Mouse (Mus musculus) adrenal gland, postnatal 25 days (tissue): ENCODE results near the gene Psmg3. TPM values are rescaled to one million over a fixed set of nuclear protein-coding genes. Genes with fewer than 3 reads are reported as not detected.
A peak's percentile ranks its signal among the peaks of the same experiment; 100 is the strongest.

Experiments used
- DNase-seq: peaks from one replicate; pipeline ENCODE4 v3.0.0; 2021; ENCODE audit warnings: mixed read lengths
- total RNA-seq: library from RNA; stranded (reverse); gene quantifications from 2 replicates; pipeline ENCODE4 v1.2.3, GENCODE M21; 2021

Gene Psmg3
- total RNA-seq, 1 experiment from 2014 or later: 21.3 TPM

DNA sequence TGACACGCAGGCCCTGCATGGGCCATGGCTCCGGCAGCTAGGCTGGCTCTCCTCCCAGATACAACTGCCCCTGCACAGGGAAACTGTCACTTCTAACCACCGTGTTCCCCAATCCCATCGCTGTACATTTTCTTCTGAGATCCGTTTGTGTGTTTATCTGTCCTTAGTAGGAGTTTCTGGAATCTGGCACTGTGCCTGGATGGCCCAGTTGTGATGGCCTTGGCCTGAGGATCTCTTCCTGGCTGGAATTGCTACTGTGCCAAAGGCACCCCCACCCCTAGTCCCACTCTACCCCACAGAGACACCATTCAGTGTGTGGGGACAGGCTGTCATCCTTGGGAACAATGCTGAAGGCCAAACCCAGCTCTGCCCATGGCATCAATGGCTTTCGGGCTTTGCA is 10.7 kb downstream of the Psmg3 start:
- DNase-seq: peak; percentile 47

DNA sequence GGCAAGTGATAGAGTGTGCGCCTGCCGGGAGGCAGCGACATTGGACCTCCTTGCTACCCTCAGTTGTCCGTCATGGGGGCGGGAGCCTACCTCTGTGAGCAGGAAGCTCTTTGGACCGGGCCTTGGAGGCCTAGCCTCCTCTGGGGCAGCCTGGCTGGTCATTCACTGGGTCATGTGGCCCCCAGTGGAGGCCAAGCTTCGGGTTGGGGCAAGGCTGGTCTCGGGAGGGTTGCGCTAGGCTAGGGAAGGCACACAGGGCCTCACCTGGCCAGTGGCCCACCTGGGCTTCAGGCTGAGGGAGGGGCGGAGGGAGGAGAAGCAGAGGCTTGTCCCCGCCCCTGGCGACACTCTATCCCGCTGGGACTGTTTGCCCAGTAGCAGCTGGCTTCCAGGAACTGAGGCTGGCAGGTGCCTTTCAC is 12.7 kb downstream of the Psmg3 start:
- no peak for DNase-seq

DNA sequence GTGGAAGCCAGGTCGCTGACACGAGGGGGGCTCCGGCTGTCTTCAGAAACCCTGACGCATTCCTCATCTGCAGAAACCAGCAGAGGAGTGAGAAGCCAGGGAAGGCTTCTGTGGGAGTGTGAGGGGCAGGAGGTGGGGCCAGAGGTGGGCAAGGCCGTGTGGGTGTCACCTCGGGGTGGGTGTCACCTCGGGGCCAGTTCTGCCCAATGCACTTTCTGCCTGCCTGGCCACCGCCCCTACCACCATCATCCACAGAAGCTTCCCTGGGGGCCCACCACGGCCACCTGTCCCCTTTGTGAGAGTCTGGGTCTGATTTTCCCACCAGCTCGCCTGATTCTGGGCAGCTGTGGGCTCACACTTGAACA is 13.6 kb downstream of the Psmg3 start:
- DNase-seq: no peak

DNA sequence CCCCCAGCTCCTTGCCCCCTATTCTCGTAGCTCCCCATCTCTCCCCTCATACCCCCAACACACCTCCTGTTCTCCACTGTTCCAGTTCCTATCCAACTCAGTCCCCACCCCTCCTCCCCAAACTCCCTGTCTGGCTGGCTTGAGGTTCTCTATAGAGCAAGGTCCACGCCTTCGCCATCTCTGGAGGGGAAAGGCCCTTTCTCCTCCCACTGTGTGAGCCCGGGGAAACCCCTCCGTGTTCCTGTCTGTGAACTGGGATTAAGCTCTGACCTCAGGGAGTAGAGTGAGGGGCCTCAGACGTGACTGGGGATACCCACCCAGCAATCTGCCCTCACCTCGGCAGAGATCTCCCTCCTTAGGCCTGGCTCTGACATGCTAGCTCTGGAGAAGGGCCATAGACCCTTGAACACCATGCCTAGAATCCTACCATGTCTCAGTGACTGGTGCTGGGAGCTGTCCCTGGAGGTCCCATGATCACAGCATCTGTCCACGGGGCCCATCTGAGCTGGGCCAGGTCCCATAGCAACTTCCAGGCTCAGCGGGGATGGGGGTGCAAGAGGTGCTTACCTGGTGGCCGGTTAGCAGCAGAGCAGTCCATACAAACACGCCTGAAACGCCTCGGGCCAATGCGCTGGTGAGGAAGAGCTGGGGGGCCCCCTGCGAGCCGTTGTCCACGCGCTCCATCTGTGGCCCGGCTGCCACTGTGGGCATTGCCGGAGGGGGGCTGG is 14.1 kb downstream of the Psmg3 start:
- no peak for DNase-seq

DNA sequence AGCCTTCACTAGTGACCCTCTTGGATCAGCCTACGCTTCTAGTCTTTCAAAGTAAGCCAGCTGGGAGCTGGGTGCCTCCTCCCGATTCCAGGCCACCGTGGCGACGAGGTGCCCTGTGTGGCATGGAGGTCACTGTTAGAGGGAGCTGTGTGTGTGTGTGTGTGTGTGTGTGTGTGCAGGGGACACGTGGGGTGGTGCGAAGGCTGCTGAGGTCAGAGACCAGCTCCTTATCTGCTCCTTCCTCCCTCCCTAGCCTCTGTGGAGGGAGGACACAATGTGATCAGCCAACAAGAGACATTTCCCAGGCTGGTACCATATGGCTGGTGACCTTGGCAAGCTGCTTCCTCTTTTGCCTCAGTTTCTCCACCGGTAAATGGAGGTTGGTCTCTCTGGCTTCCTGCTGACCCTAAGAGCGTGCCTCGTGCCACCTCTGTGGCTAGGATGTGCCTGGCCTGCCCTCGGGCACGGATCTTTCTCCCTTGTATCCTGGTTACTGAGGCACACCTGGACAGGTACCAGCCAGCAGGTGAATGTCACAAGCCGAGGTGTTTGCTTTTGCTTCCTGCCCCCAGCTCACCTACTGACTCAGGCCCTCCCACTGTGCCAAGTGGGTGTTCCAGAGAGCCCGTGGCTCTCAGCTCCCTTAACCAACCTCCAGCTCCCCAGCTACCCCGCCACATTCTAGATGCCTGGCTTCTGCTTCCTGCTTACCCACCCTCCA is 14.8 kb downstream of the Psmg3 start:
- no peak for DNase-seq

DNA sequence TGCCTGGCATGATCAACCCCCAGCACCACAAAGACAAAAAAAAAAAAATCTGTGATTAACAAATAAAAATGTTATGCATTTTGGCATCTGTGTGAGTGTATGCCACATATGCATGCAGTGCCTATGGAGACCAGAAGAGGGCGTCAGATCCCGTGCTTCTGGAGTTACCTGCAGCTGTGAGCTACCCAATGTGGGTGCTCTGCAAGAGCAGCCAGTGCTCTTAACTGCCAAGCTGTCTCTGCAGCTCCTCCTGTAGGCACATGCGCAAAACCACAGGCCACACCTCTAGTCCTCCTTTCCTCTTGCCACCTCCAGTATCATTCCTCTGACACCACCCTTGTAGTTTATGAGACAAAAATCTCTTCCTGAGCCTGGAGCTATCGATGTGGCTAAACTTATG is 17.3 kb downstream of the Psmg3 start:
- no peak for DNase-seq

DNA sequence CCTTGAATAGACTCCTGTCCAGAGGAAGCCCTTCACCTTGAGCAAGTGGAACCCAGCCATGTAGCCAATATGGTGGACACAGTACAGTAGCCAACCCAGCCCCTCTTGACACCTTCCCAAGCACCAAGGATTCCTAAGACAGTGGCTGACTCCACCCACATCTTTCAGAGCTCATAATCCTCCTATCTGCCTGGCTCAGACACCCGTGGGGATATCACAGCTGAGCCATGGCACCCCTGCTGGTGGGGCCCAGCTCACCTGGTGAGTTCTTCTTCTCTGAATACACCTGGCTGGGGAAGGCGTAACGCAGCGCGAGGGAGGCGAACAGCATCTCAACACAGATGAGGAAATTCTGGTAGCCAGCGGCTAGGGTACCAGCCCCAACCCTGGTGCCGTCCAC is 20.8 kb downstream of the Psmg3 start:
- no peak for DNase-seq

DNA sequence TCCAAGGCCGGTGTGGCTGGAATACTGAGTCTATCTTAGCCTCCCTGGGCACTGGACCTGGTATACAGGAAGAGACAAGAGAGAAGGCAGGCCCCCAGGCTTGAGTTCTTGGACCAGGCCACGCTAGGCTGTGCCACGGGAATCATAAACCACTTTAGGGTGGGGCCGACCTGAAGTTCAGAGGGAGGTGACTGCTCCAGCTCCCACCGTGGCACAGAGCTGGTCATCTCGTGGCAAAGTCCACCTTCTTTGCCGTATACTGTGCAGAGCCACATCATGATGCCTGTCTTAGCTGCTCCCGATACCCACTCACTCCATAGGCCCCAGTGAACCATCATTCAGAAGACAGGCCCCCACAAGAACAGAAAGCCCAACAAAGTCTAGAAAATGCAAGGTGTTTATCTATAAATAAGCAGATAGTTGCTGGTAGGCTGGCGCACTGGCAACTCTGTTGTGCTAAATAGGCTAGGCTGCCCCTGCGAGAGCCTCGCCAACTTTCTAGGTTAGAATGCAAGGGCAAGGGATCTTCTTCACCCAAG is 22.0 kb downstream of the Psmg3 start:
- DNase-seq: no peak

DNA sequence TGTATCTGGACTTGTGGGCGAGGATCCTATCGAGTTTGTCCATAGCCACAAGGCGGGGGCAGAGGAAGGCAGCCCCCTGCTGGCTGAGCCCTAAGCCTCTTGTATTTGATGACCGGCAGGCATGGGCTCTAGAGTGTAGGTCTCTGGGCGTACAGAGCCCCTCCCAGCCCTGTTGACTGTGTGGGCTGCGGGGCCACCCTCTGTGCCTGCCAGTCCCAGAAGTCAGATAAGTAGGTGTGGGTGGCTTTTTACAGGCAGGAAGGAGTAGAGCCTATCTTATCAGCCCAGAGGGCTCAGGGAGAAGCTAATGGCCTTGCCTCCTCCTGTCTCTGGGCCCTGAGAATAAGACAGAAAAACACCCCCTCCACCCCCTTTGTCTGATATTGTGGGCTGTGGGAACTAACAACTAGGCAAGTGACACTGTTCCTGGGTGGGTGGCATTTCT is 22.6 kb downstream of the Psmg3 start:
- no peak for DNase-seq

DNA sequence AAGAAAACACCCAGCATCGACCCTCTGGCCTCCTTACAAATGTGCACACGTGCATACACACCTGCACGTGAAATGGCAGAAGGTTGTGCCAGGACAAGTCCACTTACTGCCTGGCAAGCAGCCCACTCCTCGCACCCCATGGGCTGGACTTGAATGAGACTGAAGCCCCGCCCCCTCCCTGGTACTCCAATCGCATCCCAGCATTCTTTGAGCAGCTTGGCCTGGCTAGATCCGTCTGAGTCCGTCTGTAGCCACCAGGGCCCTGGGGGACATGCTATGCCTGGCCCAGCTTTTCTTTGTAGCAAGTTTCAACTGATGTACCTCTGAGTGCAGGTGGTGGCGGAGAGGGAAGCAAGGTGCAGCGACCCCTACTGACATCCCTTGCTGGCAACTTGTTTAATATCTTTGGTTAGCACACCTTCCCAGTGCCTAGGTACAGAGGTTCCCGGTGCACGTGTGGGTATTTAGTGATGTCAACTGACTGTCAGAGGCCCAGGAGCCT is 23.0 kb downstream of the Psmg3 start:
- peak; percentile 54 for DNase-seq

DNA sequence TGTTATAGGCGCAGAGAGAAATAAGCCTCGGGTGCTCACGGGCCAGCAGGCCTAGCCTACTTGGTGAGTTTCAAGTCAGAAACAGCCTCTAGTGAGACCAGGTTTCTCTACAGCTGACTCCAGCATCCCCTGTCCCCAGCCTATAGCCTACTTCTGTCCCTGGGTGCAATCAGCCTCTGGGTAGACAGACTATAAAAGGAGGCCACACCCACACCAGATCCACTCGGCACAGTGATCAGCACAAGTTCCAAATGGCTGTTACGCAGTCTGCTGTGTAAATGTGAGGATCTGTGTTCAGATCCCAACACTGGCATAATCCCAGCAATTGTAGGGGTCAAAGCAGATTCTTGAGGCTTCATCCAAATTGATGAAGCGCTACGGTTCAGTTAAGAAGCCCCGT is 23.5 kb downstream of the Psmg3 start:
- DNase-seq: no peak

DNA sequence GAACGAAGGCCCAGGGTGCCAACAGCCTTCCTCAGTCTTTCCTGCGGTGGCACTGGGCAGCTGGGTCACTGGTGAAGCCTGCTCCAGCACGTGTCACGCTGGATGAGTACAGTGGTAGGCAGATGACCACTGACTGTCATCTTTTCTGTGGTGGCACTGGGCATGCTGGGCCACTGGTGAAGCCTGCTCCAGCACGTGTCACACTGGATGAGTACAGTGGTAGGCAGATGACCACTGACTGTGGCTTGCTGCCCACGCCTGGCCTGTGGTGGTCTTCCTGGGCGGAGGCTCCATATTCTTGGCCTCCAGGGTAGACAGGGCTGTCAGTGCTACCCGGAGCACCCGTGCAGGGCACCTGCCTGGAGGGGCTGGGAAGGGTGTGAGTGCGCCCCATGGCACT is 24.8 kb downstream of the Psmg3 start:
- no peak for DNase-seq

DNA sequence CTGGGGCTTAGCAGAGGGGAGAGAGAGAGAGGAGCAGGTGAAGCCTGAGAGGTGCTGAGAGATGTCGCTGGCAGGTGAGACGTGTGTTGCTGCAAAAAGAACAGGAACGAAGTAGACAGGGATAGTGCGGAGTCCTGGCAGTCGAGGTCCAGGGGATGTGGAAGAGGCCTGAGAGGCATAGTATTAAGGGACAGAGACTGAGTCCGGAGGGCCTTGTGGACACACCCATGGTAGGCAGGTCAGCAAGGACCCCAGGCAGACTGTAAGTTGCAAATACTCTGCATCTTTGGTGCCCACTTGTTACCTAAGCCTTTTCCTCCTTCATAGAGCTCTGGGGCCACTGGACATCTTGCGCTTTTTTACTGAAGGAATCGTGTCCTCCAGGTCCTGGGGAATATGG is 25.5 kb downstream of the Psmg3 start:
- DNase-seq: no peak

DNA sequence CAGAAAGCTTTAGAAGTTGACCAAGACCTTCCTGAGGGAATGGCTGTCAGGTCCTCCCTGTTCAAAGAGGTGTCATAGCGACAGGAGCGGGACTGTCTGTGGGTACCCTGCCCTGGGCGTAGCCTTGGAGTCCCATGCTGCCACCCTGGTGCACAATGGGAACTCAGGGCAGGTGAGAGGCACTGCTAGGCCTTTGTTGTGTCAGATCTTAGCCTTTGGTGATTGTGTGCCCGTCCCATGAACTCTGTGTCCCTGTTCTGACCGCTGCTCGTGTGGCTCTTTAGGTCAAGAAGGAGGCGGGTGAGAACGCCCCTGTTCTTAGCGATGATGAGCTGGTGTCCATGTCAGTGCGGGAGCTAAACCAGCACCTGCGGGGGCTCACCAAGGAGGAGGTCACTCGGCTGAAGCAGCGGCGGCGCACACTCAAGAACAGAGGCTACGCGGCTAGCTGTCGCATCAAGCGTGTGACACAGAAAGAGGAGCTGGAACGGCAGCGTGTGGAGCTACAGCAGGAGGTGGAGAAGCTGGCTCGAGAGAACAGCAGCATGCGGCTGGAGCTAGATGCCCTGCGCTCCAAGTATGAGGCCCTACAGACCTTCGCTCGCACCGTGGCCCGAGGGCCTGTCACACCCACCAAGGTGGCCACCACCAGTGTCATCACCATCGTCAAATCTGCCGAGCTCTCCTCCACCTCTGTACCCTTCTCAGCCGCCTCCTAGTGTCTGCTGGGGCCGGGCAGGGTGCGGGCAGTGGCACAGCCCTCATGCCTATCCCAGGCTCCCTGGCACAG is 26.7 kb downstream of the Psmg3 start:
- DNase-seq: no peak

DNA sequence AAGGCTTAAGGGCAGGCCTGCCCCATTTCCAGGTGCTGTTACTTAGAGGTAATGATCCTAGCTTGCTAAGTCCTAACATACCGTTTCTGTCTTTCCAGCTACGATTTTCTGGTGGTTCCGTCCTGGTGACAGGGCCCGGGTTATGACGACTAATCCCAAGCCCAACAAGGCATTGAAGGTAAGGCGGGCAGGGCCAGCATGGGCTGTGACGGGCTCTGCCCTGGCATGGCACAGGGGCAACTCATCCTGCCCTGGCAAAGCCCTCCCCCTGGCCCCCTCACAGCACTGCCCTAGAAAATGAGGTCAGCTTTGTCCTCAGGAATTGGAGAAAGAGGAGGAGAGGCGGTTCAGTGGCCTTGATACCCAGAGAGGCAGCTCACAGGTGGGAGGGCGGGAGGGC is 27.6 kb downstream of the Psmg3 start:
- DNase-seq: no peak

DNA sequence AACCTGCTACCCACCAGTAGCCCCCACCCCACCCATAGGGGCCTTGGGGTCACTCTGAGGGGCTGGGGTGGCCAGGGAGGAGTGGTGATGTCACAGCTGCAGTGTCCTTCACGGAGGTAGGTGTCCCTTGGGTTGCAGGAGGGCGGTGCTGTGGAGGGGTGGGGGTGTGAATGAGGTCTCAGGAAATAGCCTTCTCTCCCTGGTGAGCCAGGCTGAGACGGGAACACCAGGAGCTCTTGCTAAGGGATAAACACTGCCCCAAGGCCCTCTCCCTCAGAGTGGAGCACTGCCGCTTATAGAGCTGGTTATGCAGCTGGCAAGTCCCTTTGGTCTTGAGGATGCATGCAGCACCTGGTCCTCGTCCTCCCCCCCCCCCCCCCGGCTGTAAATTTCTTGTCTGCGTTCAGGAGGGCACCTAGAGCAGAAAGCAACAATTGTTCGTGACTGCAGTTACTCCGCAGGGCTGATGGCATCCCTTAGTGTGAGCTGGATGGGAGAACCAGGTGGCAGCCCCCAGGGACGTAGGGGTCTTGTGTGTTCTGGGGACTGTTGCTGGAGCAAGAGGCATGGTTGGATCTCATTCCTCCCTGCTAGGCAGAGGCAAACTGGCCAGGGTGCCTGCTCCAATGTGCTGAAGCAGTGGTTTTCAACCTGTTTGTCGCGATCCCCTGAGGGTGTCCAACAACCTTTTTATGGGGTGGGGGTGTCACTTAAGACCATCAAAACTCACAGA is 28.4 kb downstream of the Psmg3 start:
- no peak for DNase-seq

DNA sequence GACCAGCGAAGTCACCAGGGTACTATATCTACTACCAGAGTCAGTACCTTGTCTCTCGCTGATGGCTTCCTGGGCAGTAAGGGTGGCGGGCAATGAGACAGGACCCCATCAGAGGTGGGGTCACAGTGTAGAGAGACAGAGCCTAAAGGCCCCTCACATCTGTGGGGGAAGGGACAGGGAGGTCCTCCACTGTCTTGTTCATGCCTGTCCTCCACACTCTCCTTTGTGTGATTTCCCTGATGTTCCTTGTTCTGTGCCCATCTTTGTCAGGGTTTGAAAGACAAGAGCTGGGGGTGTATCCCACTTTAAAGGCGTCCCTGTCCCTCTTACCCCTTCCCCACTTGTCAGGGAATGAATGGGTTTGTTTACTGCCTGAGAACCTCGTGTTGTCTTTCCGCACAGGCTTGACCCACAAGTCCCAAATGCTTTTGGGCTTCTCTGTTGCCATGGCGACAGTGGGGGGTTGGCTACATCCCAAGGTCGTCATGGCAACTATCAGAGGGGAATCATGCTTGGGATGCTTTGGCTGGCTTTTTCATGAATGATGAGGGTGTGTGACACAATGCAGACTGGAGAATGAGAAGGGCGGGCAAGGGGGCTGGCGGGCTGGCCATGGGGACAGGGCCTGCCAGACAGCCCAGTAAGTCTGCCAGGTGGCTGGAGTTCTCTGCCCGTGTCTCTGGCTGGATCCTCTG is 29.1 kb downstream of the Psmg3 start:
- peak; percentile 92 for DNase-seq

DNA sequence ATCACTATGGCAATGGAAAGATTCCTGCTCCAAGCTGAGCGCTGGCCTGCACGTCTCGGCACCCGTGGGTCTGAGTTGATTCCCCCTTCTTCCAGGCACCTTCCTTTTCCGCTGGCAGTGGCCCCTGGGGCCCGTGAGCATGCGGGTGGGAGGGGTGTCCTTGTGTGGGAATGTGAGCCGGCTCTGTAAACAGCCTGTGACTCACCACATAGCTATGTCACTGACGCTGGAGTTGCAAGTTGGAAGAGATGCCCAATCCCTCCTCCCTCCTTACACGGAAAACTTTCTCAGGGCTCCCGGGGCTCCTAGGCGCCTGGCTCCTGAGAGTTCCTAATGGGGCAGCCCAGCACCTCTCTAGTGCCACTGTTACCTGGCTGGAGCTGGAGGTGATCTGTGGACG is 29.8 kb downstream of the Psmg3 start:
- peak; percentile 86 for DNase-seq

DNA sequence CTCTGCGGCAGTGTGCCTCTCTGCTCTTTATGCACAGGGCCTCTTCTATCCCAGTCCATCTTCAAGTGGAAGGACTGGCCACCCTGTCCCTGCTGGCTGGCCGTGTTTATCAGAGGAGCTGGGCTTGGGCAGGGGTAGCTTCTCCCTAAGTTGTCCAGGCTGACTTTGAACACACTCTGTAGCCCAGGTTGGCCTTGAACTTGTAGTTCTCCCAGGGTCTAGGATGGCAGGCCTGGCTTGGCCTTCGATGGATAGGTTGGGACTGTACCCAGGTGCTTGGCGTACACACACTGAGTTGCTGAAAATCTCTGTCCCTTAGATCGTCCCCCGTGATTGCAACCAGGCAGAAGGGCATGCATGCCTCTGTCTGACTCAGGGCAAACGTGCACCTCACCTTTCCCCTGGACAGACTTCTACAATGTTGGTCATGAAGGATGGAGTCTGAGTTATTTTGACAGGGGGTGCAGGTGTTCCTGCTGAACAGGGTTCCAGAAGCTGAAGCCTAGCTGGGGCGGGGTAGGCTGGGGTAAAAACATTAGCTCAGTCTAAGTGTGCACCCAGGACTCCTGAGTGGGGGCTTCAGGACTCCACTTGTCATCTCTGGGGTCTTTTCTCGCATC is 30.6 kb downstream of the Psmg3 start:
- no peak for DNase-seq

DNA sequence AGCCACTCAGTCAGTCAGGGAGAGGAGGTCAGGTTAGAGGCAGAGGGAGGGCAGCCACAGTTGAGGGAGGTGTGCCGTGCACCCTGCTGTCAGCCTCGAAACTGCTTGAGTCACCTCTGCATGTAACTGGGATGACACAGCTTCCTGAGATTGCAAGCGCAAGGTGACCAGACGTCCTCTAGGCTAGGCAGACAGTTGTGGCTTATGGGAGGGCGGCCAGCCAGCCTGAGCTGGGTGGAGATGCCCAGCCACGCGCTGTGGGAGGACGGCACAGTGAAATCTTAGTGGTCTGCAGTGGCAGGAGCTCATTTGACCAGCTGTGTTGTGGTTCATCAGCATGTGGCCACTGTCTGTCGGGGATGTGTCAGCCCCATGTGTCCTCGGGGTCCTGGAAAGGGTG is 31.7 kb downstream of the Psmg3 start:
- DNase-seq: peak; percentile 68

DNA sequence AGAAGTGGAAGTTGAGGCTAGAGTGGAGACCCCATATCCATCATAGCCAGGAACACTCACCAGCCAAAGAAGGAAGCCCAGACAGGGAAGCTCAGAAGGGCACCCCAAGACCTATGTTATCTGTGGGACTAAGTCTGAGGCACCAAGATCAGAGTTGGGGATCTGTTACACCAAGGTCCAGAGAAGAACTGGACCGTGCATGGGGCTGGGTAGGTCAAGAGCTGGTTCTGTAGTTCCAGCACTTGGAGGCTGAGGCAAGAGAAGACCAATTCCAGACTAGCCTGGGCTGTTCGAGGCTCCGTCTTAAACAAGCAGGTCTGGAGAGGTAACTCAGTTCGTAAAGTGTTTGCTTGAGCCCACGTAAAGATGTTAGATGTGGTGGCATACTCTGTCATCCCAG is 32.5 kb downstream of the Psmg3 start:
- DNase-seq: no peak
